Mouse (Mus musculus) liver, adult 2 months (tissue): ENCODE data around the gene Slco2a1.

Source experiments
- CTCF ChIP-seq: fragments of 200-500 bp; IDR thresholded peaks from 2 replicates; pipeline ENCODE4 v1.5.1; 2011; ENCODE audit warnings: low read depth, low read length, control low read depth
- POLR2A ChIP-seq: fragments of 200-500 bp; IDR thresholded peaks from 2 replicates; pipeline ENCODE4 v1.6.1; 2011; ENCODE audit warnings: low read length, control low read depth; ENCODE audit not compliant: insufficient read depth; ENCODE audit errors: extremely low read depth

GRCm38 (mm10) chr9:103061471-103062053 lies 73.0 kb downstream of the Slco2a1 start:
- TF ChIP-seq CTCF (no peak), POLR2A (no peak)
